Mouse (Mus musculus): ENCODE results near the gene Kcnh4.

Gene Kcnh4

DNA sequence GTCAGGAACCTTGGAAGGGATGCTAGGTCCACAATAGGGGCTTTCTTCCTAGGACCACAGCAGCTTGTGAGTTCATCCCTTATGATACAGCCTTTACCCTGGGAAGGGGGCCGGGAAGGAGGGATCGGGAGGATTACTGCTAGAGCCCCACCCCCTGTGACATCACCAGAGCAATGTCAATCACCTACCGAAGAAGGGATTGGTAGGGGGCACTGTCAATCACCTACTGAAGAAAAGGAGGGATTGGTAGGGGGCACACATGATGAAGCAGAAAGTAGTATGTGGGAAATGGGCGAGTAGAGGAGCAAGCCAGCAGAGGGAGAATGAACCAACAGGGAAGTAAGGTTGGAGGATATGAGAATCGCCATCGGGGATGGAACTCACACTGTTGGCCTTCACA lies 3.3 kb downstream of the Kcnh4 start:
- Histone ChIP-seq H3K27me3 (ENCODE audit: insufficient read depth, low read length) (peaks cover 56% of the 10 kb centered on the region), H3K4me3 (replicated peaks; ENCODE audit: low read length) (no peak overlapping the region), H3K36me3 (ENCODE audit: insufficient read depth, low read length) (no peaks in the 10 kb centered on the region), H3K9me3 (ENCODE audit: low read length) (no peaks in the 10 kb centered on the region), H3K4me1 (replicated peaks; ENCODE audit: low read depth, low read length) (peaks cover 38% of the 10 kb centered on the region)
- TF ChIP-seq CTCF (conservative IDR thresholded peaks at IDR 0.05; ENCODE audit: low read length) (no peak), NANOG (IDR thresholded peaks at IDR 0.05; ENCODE audit: borderline replicate concordance, low read length) (no peak), POU5F1 (IDR thresholded peaks at IDR 0.05; ENCODE audit: borderline replicate concordance, low read length) (no peak)

DNA sequence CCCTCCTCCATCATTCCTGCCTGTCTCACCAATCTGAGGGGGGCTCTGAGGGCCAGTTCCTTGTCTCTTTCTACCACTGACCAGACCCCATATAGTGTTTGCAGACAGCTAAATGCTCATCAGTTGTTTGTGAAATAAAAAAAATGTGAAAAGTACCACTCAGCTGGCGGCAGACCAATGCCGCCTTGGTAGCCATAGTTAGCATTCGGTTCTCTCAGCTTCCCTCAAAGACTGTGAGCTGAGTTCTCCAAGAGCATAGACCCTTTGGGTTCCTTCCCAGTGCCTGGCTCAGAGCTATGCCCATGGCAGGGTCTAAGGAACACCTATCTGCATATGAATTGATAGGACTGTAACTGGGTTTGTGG lies 5.1 kb downstream of the Kcnh4 start:
- peaks cover 50% of the 10 kb centered on the region for H3K27me3 ChIP-seq (ENCODE audit: insufficient read depth, low read length)
- no peak for TF ChIP-seq NANOG (IDR thresholded peaks at IDR 0.05; ENCODE audit: borderline replicate concordance, low read length)
- no peak for TF ChIP-seq POU5F1 (IDR thresholded peaks at IDR 0.05; ENCODE audit: borderline replicate concordance, low read length)
- no peak for TF ChIP-seq CTCF (conservative IDR thresholded peaks at IDR 0.05; ENCODE audit: low read length)
- peaks cover 30% of the 10 kb centered on the region for H3K4me1 ChIP-seq (replicated peaks; ENCODE audit: low read depth, low read length)
- H3K36me3 ChIP-seq (ENCODE audit: insufficient read depth, low read length), result no peaks in the 10 kb centered on the region
- H3K4me3 ChIP-seq (replicated peaks; ENCODE audit: low read length), result no peak overlapping the region
- H3K9me3 ChIP-seq (ENCODE audit: low read length), result no peaks in the 10 kb centered on the region

DNA sequence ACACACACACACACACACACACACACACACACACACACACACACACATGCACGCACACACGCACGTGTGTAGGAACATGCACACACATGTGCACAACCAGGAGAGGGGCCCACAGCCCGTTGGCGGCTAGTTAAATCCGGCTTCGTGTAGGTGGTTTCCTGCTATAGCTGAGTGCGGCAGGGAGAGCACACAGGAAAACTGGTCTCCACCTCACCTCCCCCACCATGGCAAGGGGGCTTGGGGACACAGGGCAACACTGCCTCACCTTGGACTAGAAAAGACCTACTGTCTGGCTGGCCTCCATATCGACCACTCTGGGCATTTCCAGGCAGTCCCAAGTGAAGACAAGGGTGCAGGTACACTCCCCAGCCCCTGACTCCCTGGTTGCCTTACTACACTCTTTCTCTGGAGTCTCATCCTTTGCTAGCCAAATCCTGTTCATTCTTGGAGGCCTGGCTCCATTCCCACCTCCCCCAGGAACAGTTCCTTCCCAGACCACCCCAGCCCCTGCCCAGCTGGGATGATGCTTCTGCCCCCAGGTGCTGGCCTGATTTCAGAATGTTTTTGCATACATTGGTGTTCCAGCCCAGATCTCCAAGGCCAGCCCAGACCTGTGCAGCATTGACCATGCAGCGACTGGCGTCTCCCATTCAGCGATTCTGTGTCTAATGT lies 5.6 kb downstream of the Kcnh4 start:
- no peaks in the 10 kb centered on the region for H3K36me3 ChIP-seq (ENCODE audit: insufficient read depth, low read length)
- TF ChIP-seq POU5F1 (IDR thresholded peaks at IDR 0.05; ENCODE audit: borderline replicate concordance, low read length), result no peak
- no peak for TF ChIP-seq NANOG (IDR thresholded peaks at IDR 0.05; ENCODE audit: borderline replicate concordance, low read length)
- TF ChIP-seq CTCF (conservative IDR thresholded peaks at IDR 0.05; ENCODE audit: low read length), result no peak
- H3K4me1 ChIP-seq (replicated peaks; ENCODE audit: low read depth, low read length), result peaks cover 32% of the 10 kb centered on the region

DNA sequence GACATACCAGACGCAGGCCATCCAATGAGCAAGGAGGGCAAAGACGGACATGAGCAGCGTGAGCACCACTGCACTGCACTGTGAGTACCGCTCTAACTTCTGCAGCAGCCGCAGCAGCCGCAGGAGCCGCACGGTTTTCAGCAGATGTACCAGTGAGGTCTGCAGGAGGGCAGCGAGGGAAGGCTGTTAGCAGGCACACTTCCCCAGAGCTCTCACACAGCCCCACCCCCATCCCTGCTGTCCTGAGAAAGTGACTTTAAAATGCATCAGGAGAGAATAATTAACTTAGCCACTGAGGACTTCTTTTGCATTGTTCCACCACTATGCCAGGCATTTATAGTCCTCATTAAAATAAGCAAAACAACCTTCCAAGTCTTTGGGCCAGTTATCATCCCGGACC lies 7.4 kb downstream of the Kcnh4 start:
- Histone ChIP-seq H3K27me3 (ENCODE audit: insufficient read depth, low read length) (peaks cover 56% of the 10 kb centered on the region), H3K4me3 (replicated peaks; ENCODE audit: low read length) (no peak overlapping the region), H3K36me3 (ENCODE audit: insufficient read depth, low read length) (no peaks in the 10 kb centered on the region), H3K4me1 (replicated peaks; ENCODE audit: low read depth, low read length) (peaks cover 34% of the 10 kb centered on the region), H3K9me3 (ENCODE audit: low read length) (no peaks in the 10 kb centered on the region)
- TF ChIP-seq POU5F1 (IDR thresholded peaks at IDR 0.05; ENCODE audit: borderline replicate concordance, low read length) (no peak), CTCF (conservative IDR thresholded peaks at IDR 0.05; ENCODE audit: low read length) (no peak), NANOG (IDR thresholded peaks at IDR 0.05; ENCODE audit: borderline replicate concordance, low read length) (no peak)

More for the DNA sequence above, 5.6 kb downstream of the Kcnh4 start:
- Histone ChIP-seq H3K4me3 (replicated peaks; ENCODE audit: low read length) (no peak overlapping the region), H3K9me3 (ENCODE audit: low read length) (no peaks in the 10 kb centered on the region), H3K27me3 (ENCODE audit: insufficient read depth, low read length) (peaks cover 51% of the 10 kb centered on the region)

DNA sequence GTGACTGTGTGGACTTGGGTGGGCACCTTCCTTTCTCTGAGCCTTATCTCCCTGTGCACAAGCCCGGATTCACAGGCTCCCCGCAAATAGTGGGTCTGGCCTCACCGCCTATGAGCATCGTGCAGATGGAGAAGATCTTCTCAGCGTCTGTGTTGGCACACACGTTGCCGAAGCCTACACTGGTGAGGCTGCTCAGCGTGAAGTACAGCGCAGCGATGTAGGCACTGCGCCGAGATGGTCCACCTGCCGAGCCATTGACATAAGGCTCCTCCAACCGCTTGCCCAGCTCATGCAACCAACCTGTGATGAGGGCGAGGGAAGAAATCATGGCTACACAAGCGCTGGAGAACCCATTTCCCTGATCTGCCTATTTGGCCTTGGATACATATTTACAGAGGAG lies 9.6 kb downstream of the Kcnh4 start:
- no peak for TF ChIP-seq CTCF (conservative IDR thresholded peaks at IDR 0.05; ENCODE audit: low read length)
- no peak for TF ChIP-seq NANOG (IDR thresholded peaks at IDR 0.05; ENCODE audit: borderline replicate concordance, low read length)
- no peak for TF ChIP-seq POU5F1 (IDR thresholded peaks at IDR 0.05; ENCODE audit: borderline replicate concordance, low read length)
- peaks cover 57% of the 10 kb centered on the region for H3K27me3 ChIP-seq (ENCODE audit: insufficient read depth, low read length)
- no peaks in the 10 kb centered on the region for H3K36me3 ChIP-seq (ENCODE audit: insufficient read depth, low read length)
- H3K4me1 ChIP-seq (replicated peaks; ENCODE audit: low read depth, low read length), result peaks cover 52% of the 10 kb centered on the region
- H3K9me3 ChIP-seq (ENCODE audit: low read length), result no peaks in the 10 kb centered on the region
- peak overlapping the region; percentile 64 for H3K4me3 ChIP-seq (replicated peaks; ENCODE audit: low read length)

DNA sequence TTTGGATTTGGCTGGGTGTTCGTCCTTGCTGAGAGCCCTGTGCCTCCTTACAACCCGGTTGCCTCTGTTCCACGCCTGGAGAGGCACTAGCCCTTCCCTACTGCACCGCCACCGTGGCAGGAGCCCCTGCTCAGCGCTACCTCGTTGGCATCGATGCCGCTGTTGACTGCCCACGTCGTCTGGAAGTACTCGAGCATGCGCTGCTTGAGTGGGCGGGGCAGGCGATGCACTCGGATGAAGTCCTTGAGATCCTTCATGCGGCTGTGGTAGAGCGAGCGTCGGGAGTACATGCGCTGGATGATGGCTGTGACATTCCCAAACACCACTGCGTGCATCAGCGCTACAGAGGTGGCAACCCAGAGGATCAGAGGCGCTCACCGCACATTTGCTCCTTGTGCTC lies 10.3 kb downstream of the Kcnh4 start:
- peak overlapping the region; percentile 64 for H3K4me3 ChIP-seq (replicated peaks; ENCODE audit: low read length)
- TF ChIP-seq CTCF (conservative IDR thresholded peaks at IDR 0.05; ENCODE audit: low read length) (no peak), NANOG (IDR thresholded peaks at IDR 0.05; ENCODE audit: borderline replicate concordance, low read length) (no peak), POU5F1 (IDR thresholded peaks at IDR 0.05; ENCODE audit: borderline replicate concordance, low read length) (no peak)
- peaks cover 56% of the 10 kb centered on the region for H3K27me3 ChIP-seq (ENCODE audit: insufficient read depth, low read length)
- peaks cover 52% of the 10 kb centered on the region for H3K4me1 ChIP-seq (replicated peaks; ENCODE audit: low read depth, low read length)
- H3K36me3 ChIP-seq (ENCODE audit: insufficient read depth, low read length), result no peaks in the 10 kb centered on the region
- no peaks in the 10 kb centered on the region for H3K9me3 ChIP-seq (ENCODE audit: low read length)

DNA sequence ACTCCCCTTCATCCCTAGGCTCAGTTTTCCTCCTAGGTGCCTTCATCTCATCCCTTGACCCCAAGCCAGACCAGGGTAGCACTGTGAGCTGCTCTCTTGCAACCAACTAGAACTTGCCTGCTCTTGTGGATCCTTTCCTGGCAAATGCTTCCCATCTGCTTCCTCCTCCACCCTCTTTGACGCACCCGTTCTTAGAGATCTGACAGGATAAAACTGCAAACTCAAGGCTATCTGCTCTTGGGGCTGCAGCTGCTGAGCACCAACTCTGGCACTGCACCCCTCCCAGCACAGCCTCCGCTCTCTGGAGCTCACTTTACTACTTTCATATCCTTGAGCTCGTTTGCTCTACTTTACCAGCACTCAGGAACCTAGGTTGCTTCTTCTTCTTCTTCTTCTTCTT lies 11.1 kb downstream of the Kcnh4 start:
- Histone ChIP-seq H3K9me3 (ENCODE audit: low read length) (no peaks in the 10 kb centered on the region), H3K4me1 (replicated peaks; ENCODE audit: low read depth, low read length) (peaks cover 52% of the 10 kb centered on the region), H3K4me3 (replicated peaks; ENCODE audit: low read length) (no peak overlapping the region), H3K27me3 (ENCODE audit: insufficient read depth, low read length) (peaks cover 51% of the 10 kb centered on the region), H3K36me3 (ENCODE audit: insufficient read depth, low read length) (no peaks in the 10 kb centered on the region)
- no peak for TF ChIP-seq CTCF (conservative IDR thresholded peaks at IDR 0.05; ENCODE audit: low read length)
- TF ChIP-seq NANOG (IDR thresholded peaks at IDR 0.05; ENCODE audit: borderline replicate concordance, low read length), result no peak
- TF ChIP-seq POU5F1 (IDR thresholded peaks at IDR 0.05; ENCODE audit: borderline replicate concordance, low read length), result no peak

DNA sequence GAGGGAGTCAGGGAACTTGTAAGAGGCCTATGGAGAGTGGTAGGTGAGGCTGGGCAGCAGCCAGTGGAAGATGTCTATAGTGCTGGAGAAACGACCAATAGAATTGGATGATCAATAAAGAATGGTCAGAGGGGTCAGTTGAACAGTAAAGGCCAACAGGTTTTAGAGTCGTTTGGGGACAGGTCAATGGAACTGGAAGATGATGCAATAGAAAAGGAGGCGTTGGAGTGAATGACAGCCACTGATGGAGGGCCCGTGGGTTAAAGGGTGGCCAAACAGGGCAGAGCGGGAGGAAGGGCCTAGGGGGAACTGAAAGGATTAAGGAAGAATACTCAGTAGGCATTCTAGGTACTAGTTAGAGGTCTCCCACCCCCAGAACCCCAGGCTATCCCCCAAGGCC lies 12.6 kb downstream of the Kcnh4 start:
- Histone ChIP-seq H3K9me3 (ENCODE audit: low read length) (no peaks in the 10 kb centered on the region), H3K36me3 (ENCODE audit: insufficient read depth, low read length) (no peaks in the 10 kb centered on the region), H3K27me3 (ENCODE audit: insufficient read depth, low read length) (peaks cover 49% of the 10 kb centered on the region), H3K4me1 (replicated peaks; ENCODE audit: low read depth, low read length) (peaks cover 46% of the 10 kb centered on the region), H3K4me3 (replicated peaks; ENCODE audit: low read length) (no peak overlapping the region)
- no peak for TF ChIP-seq CTCF (conservative IDR thresholded peaks at IDR 0.05; ENCODE audit: low read length)
- no peak for TF ChIP-seq POU5F1 (IDR thresholded peaks at IDR 0.05; ENCODE audit: borderline replicate concordance, low read length)
- no peak for TF ChIP-seq NANOG (IDR thresholded peaks at IDR 0.05; ENCODE audit: borderline replicate concordance, low read length)

DNA sequence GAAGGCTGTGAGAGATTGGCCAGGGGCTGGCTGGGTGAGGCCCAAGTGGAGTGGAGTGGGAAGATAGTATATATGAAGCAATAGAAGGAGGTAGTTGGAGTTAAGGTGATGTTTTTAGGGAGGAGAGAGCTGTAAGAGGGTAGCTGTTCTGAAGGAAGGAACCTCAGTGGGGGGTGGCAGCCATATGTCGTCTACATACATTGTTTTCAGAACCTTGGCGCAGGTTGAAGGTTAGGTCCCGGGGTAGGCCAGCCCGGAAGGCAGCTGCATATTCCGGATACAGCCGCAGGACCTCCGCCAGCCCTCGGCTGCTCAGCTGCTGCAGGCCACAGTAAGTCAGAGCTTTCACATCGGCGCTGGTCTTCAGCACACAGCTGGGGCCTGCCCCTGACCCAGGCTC lies 13.2 kb downstream of the Kcnh4 start:
- no peaks in the 10 kb centered on the region for H3K9me3 ChIP-seq (ENCODE audit: low read length)
- H3K27me3 ChIP-seq (ENCODE audit: insufficient read depth, low read length), result peaks cover 49% of the 10 kb centered on the region
- no peak overlapping the region for H3K4me3 ChIP-seq (replicated peaks; ENCODE audit: low read length)
- no peaks in the 10 kb centered on the region for H3K36me3 ChIP-seq (ENCODE audit: insufficient read depth, low read length)
- H3K4me1 ChIP-seq (replicated peaks; ENCODE audit: low read depth, low read length), result peaks cover 43% of the 10 kb centered on the region
- no peak for TF ChIP-seq CTCF (conservative IDR thresholded peaks at IDR 0.05; ENCODE audit: low read length)
- no peak for TF ChIP-seq NANOG (IDR thresholded peaks at IDR 0.05; ENCODE audit: borderline replicate concordance, low read length)
- TF ChIP-seq POU5F1 (IDR thresholded peaks at IDR 0.05; ENCODE audit: borderline replicate concordance, low read length), result no peak
